Mouse (Mus musculus): ENCODE measurements at regions not wholly inside any gene's neighbourhood (a gene's known extent, or its start where the extent isn't known, plus 50 kb on each side); places are given as distances from the start of the nearest gene placed in this dataset.
A peak's percentile ranks its signal among the peaks of the same experiment; 100 is the strongest.
"Not testable (repeated sequence)": the region's sequence is repeated elsewhere in the genome, so short reads cannot be mapped to it uniquely, and the experiment has no call there.

DNA sequence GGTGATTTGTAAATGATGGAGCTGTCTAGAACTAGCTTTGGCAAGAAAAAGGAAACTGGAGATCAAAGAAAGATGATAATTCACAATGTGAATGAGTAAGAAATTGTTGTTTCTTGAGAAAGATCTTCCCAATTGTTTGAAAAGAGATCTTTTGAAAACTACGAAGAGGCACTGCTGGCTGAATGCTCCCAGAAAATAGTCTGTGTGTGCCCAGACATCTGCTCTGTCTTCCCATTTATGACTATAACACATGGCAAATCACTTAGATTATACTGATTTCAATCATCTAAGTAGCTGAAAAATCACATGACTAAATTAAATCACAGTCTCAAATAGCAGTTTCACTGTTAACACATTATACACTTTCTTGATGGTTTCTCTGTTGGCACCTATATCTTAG lies 434.2 kb upstream of the Sema6d start:
- DNase-seq (ENCODE audit: low spot score in 2 of 2), result peak in 1 of 2 experiments; percentile 22

GRCm38 (mm10) chr2:123688290-123689030 lies 401.3 kb upstream of the Sema6d start:
- DNase-seq (ENCODE audit: low spot score in 2 of 2), result no peak

GRCm38 (mm10) chr2:123689801-123690200 lies 400.0 kb upstream of the Sema6d start:
- no peak for DNase-seq (ENCODE audit: low spot score in 2 of 2)

GRCm38 (mm10) chr2:123739688-123740087 lies 350.1 kb upstream of the Sema6d start:
- DNase-seq (ENCODE audit: low spot score in 2 of 2), result no peak

DNA sequence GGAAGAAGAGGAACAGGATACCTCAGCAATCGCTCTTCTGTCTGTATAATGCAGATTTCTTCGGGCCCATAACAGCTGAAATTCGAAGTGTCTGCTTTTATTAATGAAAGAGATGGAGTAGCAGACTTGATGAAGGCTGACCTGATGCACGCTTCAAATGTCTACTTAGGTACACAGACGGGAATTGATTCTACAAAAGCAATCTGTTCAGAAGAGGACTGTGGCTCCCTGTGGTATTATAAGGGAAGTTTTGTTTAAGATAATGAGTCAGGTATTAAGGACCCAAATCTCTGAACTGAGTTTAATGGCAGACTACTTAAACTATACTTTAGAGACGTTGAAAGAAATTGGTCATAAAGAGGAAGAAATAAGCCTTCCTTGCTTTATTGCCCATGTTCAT lies 349.2 kb upstream of the Sema6d start:
- DNase-seq (ENCODE audit: low spot score in 2 of 2), result no peak

GRCm38 (mm10) chr2:123754220-123754619 lies 335.5 kb upstream of the Sema6d start:
- no peak for DNase-seq (ENCODE audit: low spot score in 2 of 2)

DNA sequence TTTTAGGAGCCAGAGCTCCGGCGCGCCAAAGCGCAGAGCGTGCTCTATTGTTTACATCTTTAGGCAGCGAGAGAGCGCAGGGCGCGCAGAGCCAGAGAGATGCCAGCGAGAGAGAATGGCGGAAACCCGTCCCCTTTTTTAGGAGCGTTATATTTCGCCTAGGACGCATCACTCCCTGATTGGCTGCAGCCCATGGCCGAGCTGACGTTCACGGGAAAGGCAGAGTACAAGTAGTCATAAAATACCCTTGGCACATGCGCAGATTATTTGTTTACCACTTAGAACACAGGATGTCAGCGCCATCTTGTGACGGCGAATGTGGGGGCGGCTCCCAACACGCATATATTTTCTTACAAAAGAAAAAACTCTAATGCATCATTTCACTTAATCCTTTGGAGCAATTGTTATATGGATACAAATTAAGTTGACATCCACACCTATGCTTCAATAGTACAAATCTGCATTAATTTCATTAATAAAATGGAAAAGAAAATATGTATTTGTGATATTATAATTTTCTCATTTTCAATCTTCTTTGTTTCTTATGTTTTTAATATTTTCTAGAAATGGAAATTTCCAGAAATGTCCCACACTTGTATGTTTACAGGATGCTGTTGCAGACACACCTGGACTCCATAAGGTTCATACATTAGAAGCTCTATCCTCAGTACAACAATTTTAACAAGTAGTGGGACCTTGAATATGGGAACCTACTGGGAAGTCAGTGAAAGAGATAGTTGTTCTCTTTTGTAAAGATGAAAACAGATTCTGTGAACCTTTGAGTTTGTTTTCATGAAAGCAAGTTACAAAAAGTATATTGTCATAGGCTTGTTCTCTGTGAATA lies 334.9 kb upstream of the Sema6d start:
- DNase-seq (ENCODE audit: low spot score in 2 of 2), result not testable (repeated sequence)

DNA sequence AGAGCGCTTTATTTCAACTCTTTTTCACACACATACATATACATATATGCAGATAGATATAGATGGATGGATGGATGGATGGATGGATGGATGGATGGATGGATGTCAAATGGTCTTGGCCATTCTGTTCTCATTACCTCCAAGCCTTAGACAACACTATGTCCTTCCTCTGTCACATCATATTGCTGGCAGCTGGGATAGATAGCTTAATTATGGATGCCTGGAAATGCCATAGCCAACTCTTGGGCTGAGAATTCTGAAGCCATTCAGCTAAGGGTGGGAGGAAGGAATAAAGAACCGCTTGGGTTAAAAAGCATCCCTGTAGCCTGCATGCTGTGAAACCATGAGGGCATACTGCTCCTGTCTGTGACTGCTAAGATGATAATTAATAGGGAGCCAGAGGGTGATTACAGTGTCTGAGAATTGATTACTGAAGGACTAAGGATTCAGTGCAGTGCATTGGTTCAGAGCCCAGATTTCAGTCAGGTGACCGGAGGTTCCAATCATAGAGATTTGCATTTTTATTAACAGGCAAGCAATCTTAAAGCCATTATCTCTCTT lies 290.5 kb upstream of the Sema6d start:
- DNase-seq (ENCODE audit: low spot score in 2 of 2), result no peak

DNA sequence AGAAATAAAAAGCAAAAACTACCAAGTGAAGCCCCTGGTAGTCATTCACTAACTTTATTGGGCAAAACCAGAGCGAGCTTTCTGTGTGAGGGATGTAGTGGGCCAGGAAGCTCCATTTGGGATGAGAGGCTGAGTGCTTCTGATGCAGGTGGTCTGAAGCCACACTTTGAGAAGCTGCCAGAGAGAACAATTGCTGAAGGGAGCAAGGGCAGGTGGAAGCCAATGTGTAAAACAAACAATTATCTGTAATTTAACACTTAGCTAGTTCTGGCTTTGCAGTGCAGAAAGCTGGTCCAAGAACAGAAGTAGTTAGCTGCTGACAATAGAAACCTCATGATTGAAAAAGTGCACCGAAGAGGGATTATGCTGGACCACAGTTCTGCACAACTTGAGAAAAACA lies 284.1 kb upstream of the Sema6d start:
- DNase-seq (ENCODE audit: low spot score in 2 of 2), result no peak

DNA sequence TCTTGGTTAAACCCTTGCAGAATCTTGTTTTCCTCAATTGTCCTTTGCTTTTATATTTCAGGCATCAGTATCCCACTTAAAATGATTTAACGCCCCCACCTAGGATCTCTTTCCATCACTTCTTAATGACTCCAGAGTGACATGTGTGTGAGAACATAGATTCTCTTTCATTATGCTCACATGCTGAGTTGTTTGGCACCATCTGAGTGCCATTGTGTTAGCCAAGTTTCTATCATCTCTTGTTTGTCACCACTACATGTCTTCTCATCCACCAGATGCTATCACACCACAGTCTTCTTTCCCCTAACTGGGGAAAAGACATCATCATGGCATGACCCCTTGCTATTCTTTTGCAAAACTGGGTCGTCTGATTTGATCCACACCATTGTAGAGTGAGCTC lies 283.4 kb upstream of the Sema6d start:
- DNase-seq (ENCODE audit: low spot score in 2 of 2), result no peak

DNA sequence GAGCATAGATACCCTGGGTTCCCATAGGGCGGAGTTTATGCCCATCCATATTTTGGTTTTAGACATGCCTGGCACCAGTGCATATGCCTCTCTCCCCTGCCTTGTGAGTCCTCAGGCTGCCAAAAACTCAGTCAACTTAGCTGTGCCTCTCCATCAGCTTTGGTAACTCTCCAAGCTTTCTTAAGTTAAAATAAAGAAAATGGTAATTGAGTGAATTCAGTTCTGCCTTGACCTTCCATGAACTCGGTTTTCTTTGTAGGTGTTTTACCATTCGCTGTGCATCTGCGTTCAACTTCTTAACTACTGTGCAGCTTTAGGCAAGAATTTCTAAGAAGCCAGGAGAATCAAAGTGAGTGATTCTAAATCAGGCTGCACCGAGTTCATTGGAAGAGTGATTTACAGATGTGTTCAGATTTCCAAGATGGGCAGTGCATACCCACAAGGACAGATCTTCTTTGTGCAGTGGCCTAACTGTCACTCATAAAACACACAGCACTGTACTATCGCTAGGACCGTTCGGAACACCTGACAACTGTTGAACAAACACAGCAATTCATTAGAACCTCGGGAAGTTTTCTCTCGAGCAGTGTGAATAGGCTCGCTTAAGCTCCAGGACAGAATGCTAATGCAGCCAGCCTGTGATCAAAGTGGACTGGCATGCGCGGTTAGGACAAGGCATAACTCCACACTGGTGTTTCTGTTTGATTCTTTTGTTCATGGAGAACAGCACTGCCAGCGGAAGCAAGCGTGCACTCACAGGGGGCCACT lies 276.4 kb upstream of the Sema6d start:
- peak; percentile 43 to 60 for DNase-seq (ENCODE audit: low spot score in 2 of 2)

- DNase-seq (ENCODE audit: low spot score in 2 of 2), result no peak
Measured at GRCm38 (mm10) chr2:123813950-123814337, 275.8 kb upstream of the Sema6d start.

DNA sequence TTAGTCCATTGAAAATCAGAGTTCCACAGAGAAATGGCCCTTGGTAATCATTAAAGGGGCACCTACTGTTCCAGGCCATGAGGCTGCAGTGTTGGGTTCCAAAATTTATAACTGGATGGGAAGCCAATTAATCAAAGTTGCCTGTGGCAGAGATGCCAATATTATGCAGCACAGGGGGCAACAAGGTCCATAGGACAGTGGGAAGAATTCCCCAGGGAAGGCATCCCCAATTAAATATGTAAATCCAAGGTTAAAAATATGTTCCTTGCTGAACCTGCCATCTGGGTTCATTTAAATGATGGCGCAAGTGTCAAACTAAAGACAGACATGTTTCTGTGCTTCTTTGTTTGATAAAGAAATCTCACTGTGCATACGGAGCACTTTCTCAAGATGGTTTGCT lies 273.1 kb upstream of the Sema6d start:
- DNase-seq (ENCODE audit: low spot score in 2 of 2), result no peak

DNA sequence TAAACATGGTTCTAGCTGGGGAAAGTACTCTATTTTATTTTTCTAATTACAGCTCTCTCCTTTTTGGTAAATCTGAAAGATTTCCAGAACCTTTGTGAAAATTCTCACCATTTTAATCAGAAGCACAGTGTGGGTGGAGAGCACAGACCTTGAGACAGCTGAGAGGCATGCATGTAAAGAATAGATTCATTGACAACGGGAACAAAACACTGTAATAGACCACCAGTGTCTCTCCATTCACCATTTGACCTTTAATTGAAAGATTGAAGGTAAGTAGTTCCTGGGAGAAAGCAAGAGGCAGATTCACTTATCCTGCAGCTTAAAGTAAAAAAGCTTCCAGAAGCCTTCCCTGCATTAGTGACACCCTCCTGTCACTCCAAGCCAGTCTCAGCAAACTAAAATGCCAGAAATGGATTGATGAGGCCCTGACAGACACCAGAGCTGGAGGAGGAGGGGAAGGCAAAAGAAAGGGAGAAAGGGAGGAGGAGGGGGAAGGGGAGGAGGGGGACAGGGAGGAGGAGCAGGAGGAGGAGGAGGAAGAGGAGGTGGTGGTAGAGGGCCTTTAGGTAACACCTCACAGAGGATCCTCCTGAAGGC lies 256.1 kb upstream of the Sema6d start:
- no peak for DNase-seq (ENCODE audit: low spot score in 2 of 2)
